Mouse (Mus musculus) liver, embryonic 15.5 days (tissue): ENCODE measurements at regions not wholly inside any gene's neighbourhood (a gene's known extent, or its start where the extent isn't known, plus 50 kb on each side); places are given as distances from the start of the nearest gene placed in this dataset.

Experiments
- ATAC-seq: fragments of 200-750 bp; cut with Nextera tagmentation; 2 replicates; pipeline ENCODE4 v1.8.0; 2017; ENCODE audit warnings: moderate number of reproducible peaks, mild to moderate bottlenecking, moderate library complexity; ENCODE audit not compliant: insufficient read depth
- H3K27ac ChIP-seq: fragments of 300-500 bp; sonication (generic); replicated peaks from 2 replicates; pipeline ENCODE4 v1.5.1; 2015; ENCODE audit warnings: mild to moderate bottlenecking, inconsistent platforms
- H3K27me3 ChIP-seq: fragments of 300-500 bp; sonication (generic); 2 replicates; pipeline ENCODE4 v1.6.1; 2015; ENCODE audit warnings: mild to moderate bottlenecking, inconsistent platforms
- H3K36me3 ChIP-seq: fragments of 300-500 bp; sonication (generic); replicated peaks from 2 replicates; pipeline ENCODE4 v1.6.1; 2015; ENCODE audit warnings: moderate library complexity, mild to moderate bottlenecking, inconsistent platforms
- H3K4me1 ChIP-seq: fragments of 300-500 bp; sonication (generic); replicated peaks from 2 replicates; pipeline ENCODE4 v1.6.1; 2015; ENCODE audit warnings: inconsistent platforms
- H3K4me2 ChIP-seq: fragments of 300-500 bp; sonication (generic); 2 replicates; pipeline ENCODE4 v1.6.1; 2015; ENCODE audit warnings: moderate library complexity, mild to moderate bottlenecking, inconsistent platforms
- H3K4me3 ChIP-seq: fragments of 300-500 bp; sonication (generic); replicated peaks from 2 replicates; pipeline ENCODE4 v1.5.1; 2015; ENCODE audit warnings: mild to moderate bottlenecking, inconsistent platforms
- H3K9ac ChIP-seq: fragments of 300-500 bp; sonication (generic); 2 replicates; pipeline ENCODE4 v1.6.1; 2015; ENCODE audit warnings: moderate library complexity, mild to moderate bottlenecking, inconsistent platforms
- H3K9me3 ChIP-seq: fragments of 300-500 bp; sonication (generic); replicated peaks from 2 replicates; pipeline ENCODE4 v1.6.1; 2016; ENCODE audit warnings: inconsistent platforms
- WGBS: fragments of 180-500 bp; shearing (Covaris S2); methylation state at CpG from one replicate; pipeline ENCODE4 v1.1.7; 2015; ENCODE audit warnings: mixed read lengths; ENCODE audit not compliant: insufficient replicate concordance; 5-methylcytosine and 5-hydroxymethylcytosine counted together

GRCm38 (mm10) chr3:143509531-143509930 is 627.7 kb upstream of the Pkn2 start:
- H3K4me2 ChIP-seq, result no peak overlapping the region
- no peak overlapping the region for H3K4me3 ChIP-seq
- H3K27me3 ChIP-seq, result no peaks in the 10 kb centered on the region
- H3K9me3 ChIP-seq, result no peaks in the 10 kb centered on the region
- 25% methylated on average over 5 of the region's 5 CpGs for WGBS
- H3K4me1 ChIP-seq, result no peaks in the 10 kb centered on the region
- ATAC-seq, result no peak
- H3K27ac ChIP-seq, result no peak overlapping the region
- no peaks in the 10 kb centered on the region for H3K36me3 ChIP-seq
- H3K9ac ChIP-seq, result no peak overlapping the region

GRCm38 (mm10) chr3:143508280-143508679 is 626.5 kb upstream of the Pkn2 start:
- H3K27me3 ChIP-seq, result no peaks in the 10 kb centered on the region
- ATAC-seq, result no peak
- no peak overlapping the region for H3K9ac ChIP-seq
- H3K4me1 ChIP-seq, result no peaks in the 10 kb centered on the region
- no peaks in the 10 kb centered on the region for H3K36me3 ChIP-seq
- H3K4me3 ChIP-seq, result no peak overlapping the region
- no peaks in the 10 kb centered on the region for H3K9me3 ChIP-seq
- H3K27ac ChIP-seq, result no peak overlapping the region
- WGBS, result 49% methylated on average over 1 of the region's 1 CpGs
- no peak overlapping the region for H3K4me2 ChIP-seq

GRCm38 (mm10) chr3:143501017-143501416 is 619.2 kb upstream of the Pkn2 start:
- Histone ChIP-seq H3K9me3 (no peaks in the 10 kb centered on the region), H3K36me3 (no peaks in the 10 kb centered on the region), H3K27me3 (no peaks in the 10 kb centered on the region), H3K4me2 (no peak overlapping the region), H3K9ac (no peak overlapping the region), H3K4me1 (no peaks in the 10 kb centered on the region), H3K4me3 (no peak overlapping the region), H3K27ac (no peak overlapping the region)
- WGBS, result 40% methylated on average over 2 of the region's 2 CpGs
- ATAC-seq, result no peak

DNA sequence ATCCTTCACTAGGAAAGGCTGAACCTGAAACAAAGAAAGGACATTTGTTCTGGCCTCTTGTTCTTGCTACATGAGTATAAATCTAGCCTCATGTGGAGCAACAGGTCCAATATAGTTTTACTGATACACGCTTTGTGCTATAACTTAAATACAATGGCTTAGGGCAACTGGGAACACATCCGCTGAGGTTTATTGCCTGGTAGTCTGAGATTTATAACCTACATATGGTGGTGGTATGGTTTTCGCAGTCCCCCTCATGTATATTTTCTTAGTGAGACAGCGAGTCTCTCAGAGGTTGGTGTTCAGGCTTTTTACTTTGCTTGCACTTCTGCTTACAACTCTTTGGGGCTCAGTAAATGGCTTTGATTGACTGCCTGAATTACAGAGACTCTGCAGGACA is 613.6 kb upstream of the Pkn2 start:
- no peak for ATAC-seq

GRCm38 (mm10) chr3:143477916-143478610 is 596.3 kb upstream of the Pkn2 start:
- no peaks in the 10 kb centered on the region for H3K27me3 ChIP-seq
- H3K9ac ChIP-seq, result no peak overlapping the region
- no peak for ATAC-seq
- 52% methylated on average over 8 of the region's 8 CpGs for WGBS
- no peaks in the 10 kb centered on the region for H3K9me3 ChIP-seq
- H3K4me2 ChIP-seq, result no peak overlapping the region
- H3K4me1 ChIP-seq, result no peaks in the 10 kb centered on the region
- H3K4me3 ChIP-seq, result no peak overlapping the region
- H3K27ac ChIP-seq, result no peak overlapping the region
- no peaks in the 10 kb centered on the region for H3K36me3 ChIP-seq

More for the DNA sequence above, 613.6 kb upstream of the Pkn2 start:
- H3K4me3 ChIP-seq, result no peak overlapping the region
- no peak overlapping the region for H3K4me2 ChIP-seq
- no peak overlapping the region for H3K9ac ChIP-seq
- H3K27ac ChIP-seq, result no peak overlapping the region
- WGBS, result 65% methylated on average over 4 of the region's 4 CpGs
- no peaks in the 10 kb centered on the region for H3K27me3 ChIP-seq
- no peaks in the 10 kb centered on the region for H3K4me1 ChIP-seq
- no peaks in the 10 kb centered on the region for H3K36me3 ChIP-seq
- no peaks in the 10 kb centered on the region for H3K9me3 ChIP-seq

GRCm38 (mm10) chr3:143475461-143475860 is 593.7 kb upstream of the Pkn2 start:
- no peak overlapping the region for H3K27ac ChIP-seq
- 73% methylated on average over 5 of the region's 5 CpGs for WGBS
- no peaks in the 10 kb centered on the region for H3K9me3 ChIP-seq
- H3K9ac ChIP-seq, result no peak overlapping the region
- H3K4me2 ChIP-seq, result no peak overlapping the region
- no peaks in the 10 kb centered on the region for H3K36me3 ChIP-seq
- H3K27me3 ChIP-seq, result no peaks in the 10 kb centered on the region
- no peaks in the 10 kb centered on the region for H3K4me1 ChIP-seq
- no peak for ATAC-seq
- no peak overlapping the region for H3K4me3 ChIP-seq

DNA sequence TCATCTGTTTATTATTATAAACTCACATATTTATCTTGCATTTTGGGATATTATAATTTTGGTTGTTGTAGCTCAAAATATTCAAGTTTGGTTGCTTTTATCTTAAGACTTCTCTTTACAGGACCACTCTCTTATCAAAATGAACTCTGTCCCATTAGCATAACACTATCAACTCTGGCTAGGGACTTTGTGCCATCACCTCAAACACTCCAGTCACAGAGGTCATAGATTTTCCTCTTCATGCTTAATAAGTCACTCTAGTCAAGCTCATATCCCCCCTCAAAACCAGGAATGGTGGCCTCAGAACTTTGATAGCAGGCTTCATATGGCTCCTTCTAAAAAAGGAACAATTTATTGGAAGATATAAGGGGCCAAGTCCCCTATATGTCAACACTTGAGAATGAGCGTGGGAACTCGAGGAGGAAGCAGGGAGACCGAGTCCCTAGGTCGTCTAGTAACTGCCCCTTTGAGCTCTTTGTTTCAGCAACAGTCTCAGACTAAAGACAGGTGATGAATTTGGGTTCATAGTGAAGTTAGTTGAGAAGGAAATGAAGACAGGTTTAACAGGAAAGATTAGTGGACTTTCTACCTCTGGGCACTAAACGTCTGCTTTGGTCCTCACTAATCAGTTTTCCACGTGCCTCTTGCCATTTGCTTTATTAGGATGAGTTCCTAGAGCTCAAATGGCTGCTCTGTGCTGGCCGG is 565.4 kb upstream of the Pkn2 start:
- H3K27me3 ChIP-seq, result no peaks in the 10 kb centered on the region
- 53% methylated on average over 7 of the region's 7 CpGs for WGBS
- H3K36me3 ChIP-seq, result no peaks in the 10 kb centered on the region
- H3K9me3 ChIP-seq, result no peaks in the 10 kb centered on the region
- H3K4me1 ChIP-seq, result no peaks in the 10 kb centered on the region
- no peak overlapping the region for H3K9ac ChIP-seq
- no peak overlapping the region for H3K27ac ChIP-seq
- ATAC-seq, result no peak
- H3K4me2 ChIP-seq, result no peak overlapping the region
- H3K4me3 ChIP-seq, result no peak overlapping the region

GRCm38 (mm10) chr3:143417401-143417800 is 535.6 kb upstream of the Pkn2 start:
- Histone ChIP-seq H3K36me3 (no peaks in the 10 kb centered on the region), H3K27ac (no peak overlapping the region), H3K4me1 (no peaks in the 10 kb centered on the region), H3K9me3 (no peaks in the 10 kb centered on the region), H3K27me3 (no peaks in the 10 kb centered on the region), H3K9ac (no peak overlapping the region), H3K4me3 (no peak overlapping the region), H3K4me2 (no peak overlapping the region)
- WGBS, result 63% methylated on average over 6 of the region's 6 CpGs
- no peak for ATAC-seq

GRCm38 (mm10) chr3:143411655-143412054 is 529.9 kb upstream of the Pkn2 start:
- H3K27ac ChIP-seq, result no peak overlapping the region
- no peak for ATAC-seq
- 51% methylated on average over 4 of the region's 4 CpGs for WGBS

GRCm38 (mm10) chr3:143398966-143399365 is 517.2 kb upstream of the Pkn2 start:
- Histone ChIP-seq H3K27ac (no peak overlapping the region), H3K27me3 (no peaks in the 10 kb centered on the region), H3K4me2 (no peak overlapping the region), H3K9ac (no peak overlapping the region), H3K4me1 (no peaks in the 10 kb centered on the region), H3K9me3 (no peaks in the 10 kb centered on the region), H3K36me3 (no peaks in the 10 kb centered on the region), H3K4me3 (no peak overlapping the region)
- WGBS, result 46% methylated on average over 2 of the region's 2 CpGs
- no peak for ATAC-seq

More at GRCm38 (mm10) chr3:143411655-143412054, 529.9 kb upstream of the Pkn2 start:
- no peak overlapping the region for H3K9ac ChIP-seq
- no peak overlapping the region for H3K4me3 ChIP-seq
- no peak overlapping the region for H3K4me2 ChIP-seq
- H3K4me1 ChIP-seq, result no peaks in the 10 kb centered on the region
- H3K27me3 ChIP-seq, result no peaks in the 10 kb centered on the region
- H3K9me3 ChIP-seq, result no peaks in the 10 kb centered on the region
- H3K36me3 ChIP-seq, result no peaks in the 10 kb centered on the region

GRCm38 (mm10) chr3:143384357-143384756 is 502.6 kb upstream of the Pkn2 start:
- Histone ChIP-seq H3K4me1 (no peaks in the 10 kb centered on the region), H3K9me3 (no peaks in the 10 kb centered on the region), H3K9ac (no peak overlapping the region), H3K27me3 (no peaks in the 10 kb centered on the region), H3K4me2 (no peak overlapping the region), H3K4me3 (no peak overlapping the region), H3K36me3 (no peaks in the 10 kb centered on the region), H3K27ac (no peak overlapping the region)
- 40% methylated on average over 1 of the region's 1 CpGs for WGBS
- no peak for ATAC-seq
